Mouse (Mus musculus): ENCODE data around the gene Cacng7. TPM values are rescaled to one million over a fixed set of nuclear protein-coding genes. Genes with fewer than 3 reads are reported as not detected.

Gene Cacng7
- polyA plus RNA-seq, 1 experiment from 2014 or later: 2.4 TPM

DNA sequence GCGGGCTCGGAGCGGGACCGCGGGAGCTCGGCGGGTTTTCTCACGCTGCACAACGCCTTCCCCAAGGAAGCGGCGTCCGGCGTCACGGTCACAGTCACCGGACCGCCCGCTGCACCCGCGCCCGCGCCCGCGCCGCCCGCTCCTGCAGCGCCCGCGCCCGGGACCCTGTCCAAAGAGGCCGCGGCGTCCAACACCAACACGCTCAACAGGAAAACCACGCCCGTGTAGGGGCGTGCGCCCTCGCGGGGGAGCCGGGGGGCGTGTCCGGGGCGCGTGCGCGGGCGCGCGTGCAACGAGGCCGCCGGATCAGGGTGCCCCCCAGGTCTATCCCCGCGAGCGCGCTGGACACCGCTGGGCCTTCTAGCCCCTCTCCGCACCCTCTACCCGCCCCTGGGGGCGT lies 82.6 kb downstream of the Cacng7 start:
- H3K27me3 ChIP-seq (ENCODE audit: low read depth, poor library complexity, severe bottlenecking): peaks cover 96% of the 10 kb centered on the region
- H3K4me3 ChIP-seq: peak overlapping the region; percentile 64
- H3K27ac ChIP-seq: peak overlapping the region; percentile 56
- peaks cover 20% of the 10 kb centered on the region for H3K4me1 ChIP-seq
- no peaks in the 10 kb centered on the region for H3K36me3 ChIP-seq
- WGBS: under 1% methylated on average over 58 of the region's 60 CpGs
- H3K9me3 ChIP-seq (replicated peaks): no peaks in the 10 kb centered on the region
- peak; percentile 53 for DNase-seq (ENCODE audit: low spot score)

Small RNA genes within 50 kb of the gene (microRNA-seq; reads per million reads assigned to microRNA genes)
- gene Gm23450: 4.7 reads per million, percentile 8 among the genes with 10 or more reads in this experiment

Other genes starting within 250 kb of the Cacng7 start
- gene AU018091, start 163.8 kb upstream of the Cacng7 start, polyA plus RNA-seq (2016; fragmentation: Nextera tagmentation; extraction: Ambion mirVana): 0.25 and 0.28 TPM in 2 replicates
- not detected in 2 replicates for gene Nlrp12, start 83.2 kb upstream of the Cacng7 start, polyA plus RNA-seq (2016; fragmentation: Nextera tagmentation; extraction: Ambion mirVana)
- gene Myadm, start 43.9 kb upstream of the Cacng7 start, polyA plus RNA-seq (2016; fragmentation: Nextera tagmentation; extraction: Ambion mirVana): 23.6 and 29.4 TPM in 2 replicates
- gene Prkcg, start 43.8 kb upstream of the Cacng7 start, polyA plus RNA-seq (2016; fragmentation: Nextera tagmentation; extraction: Ambion mirVana): 0.06 TPM in 1 of 2 replicates, not detected in the other
- 3.3 and 8.3 TPM in 2 replicates for gene Cacng8, start 57.7 kb downstream of the Cacng7 start, polyA plus RNA-seq (2016; fragmentation: Nextera tagmentation; extraction: Ambion mirVana)
- gene Cacng6, start 91.2 kb downstream of the Cacng7 start, polyA plus RNA-seq (2016; fragmentation: Nextera tagmentation; extraction: Ambion mirVana): 0.26 TPM in 1 of 2 replicates, not detected in the other
- gene Tarm1, start 169.7 kb downstream of the Cacng7 start, polyA plus RNA-seq (2016; fragmentation: Nextera tagmentation; extraction: Ambion mirVana): not detected in 2 replicates

Data from limb, embryonic 10.5 days (tissue).